Mouse (Mus musculus) regulatory T cell (primary cell): ENCODE measurements around the gene Fuz.
"Not testable (repeated sequence)": the region's sequence is repeated elsewhere in the genome, so short reads cannot be mapped to it uniquely, and the experiment has no call there.

Source experiments
- in situ Hi-C: fragments of 300-600 bp; cut with MboI, MseI; formaldehyde crosslinking; loops from one replicate; pipeline ENCODE4 v1.15.1; 2025; ENCODE audit warnings: high pct_unique_total_duplicates

Fuz gene

GRCm38 (mm10) chr7:44859896-44860295 lies 36.0 kb upstream of the Fuz start:
- in situ Hi-C loops: loop anchor here (10.0 kb wide), 1 partner anchor 265 kb away; the partner anchor contains the start of genes Rpl13a and Rps11

DNA sequence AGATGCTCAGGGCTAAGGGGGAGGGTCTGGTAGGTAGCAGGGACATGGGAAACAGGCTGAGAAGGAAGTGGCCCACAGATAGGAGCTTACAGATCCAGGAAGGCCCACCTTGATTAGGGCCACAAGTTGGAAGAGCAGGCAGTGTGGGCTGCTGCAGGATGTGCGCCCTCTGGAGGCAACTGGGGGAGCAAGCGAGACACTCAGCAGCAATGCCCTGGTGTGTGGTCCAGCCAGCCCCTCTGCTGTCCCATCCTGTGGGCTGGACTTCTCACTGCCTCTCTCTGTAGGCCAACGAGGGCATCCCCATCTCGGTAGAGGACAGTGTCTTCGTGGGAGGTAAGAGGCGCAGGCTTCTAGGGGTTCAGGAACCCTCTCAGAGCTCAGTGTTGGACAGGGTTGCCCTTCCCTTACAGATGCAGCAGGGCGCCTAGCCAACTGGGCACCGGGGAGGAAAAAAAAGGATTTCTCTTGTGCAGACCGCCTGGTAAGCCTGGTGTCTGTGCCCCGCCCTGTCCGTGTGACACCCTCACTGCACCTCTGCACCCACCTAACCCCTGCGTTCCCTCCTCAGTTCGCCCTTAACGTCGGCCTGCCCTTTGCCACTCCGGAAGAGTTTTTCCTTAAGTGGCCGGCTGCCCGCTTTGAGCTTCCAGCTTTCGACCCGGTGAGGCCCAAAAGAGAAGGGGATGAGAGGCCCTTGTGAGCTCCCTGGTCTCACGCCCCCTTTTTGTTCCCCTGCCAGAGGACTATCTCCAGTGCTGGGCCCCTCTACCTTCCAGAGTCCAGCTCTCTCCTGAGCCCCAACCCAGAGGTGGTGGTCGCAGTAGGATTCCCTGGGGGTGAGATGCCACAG lies 35.1 kb upstream of the Fuz start:
- in situ Hi-C loops: no loop called here

DNA sequence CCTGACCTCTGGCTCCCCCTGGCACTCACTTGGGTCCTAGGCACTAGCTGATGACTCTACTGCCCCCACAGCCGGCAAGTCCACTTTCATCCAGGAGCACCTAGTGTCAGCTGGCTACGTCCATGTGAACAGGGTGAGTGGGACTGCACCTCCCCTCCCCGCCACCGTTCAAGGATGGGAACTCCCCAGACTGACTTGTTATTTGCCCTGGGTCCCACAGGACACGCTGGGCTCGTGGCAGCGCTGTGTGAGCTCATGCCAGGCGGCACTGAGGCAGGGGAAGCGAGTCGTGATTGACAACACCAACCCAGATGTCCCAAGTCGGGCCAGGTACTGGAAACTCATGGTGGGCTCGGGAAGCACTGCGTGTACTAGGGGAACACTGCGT lies 34.5 kb upstream of the Fuz start:
- in situ Hi-C loops: no loop called here

DNA sequence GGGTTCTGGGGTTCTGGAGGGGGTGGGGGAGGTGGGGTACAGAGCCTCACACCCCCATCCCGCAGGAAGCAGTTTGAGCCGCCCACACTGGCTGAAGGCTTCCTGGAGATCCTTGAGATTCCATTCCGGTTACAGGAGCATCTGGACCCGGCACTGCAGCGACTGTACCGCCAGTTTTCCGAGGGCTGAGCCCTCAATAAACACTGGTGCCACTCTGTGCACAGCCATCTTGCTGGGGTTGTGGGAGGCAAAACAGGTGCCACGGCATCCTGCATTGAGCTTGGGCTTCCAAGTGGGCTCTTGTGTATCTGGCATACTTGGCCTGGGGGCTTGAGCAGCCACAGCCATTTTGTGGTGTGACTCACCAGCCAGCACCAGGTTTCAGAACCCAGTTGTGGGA lies 33.4 kb upstream of the Fuz start:
- in situ Hi-C loops: no loop called here

DNA sequence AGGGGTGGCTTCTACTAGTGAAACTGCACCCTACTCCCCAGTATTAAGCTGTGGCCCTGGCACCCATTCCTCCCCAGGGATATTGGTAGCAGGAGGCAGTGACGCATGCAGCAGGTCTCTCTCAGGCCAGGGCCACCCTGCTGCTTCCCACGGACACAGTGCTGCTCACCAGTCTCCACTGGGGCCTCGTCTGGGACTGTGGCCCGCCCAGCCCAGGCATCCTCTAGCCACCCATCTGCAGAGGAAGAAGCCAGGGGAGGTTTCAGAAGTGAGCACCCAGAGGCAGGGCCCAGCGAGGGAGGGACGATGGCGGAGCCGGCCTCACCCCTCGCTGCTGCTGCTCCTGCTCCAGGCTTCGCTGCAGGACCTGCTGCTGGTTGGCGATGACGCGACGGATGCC lies 32.7 kb upstream of the Fuz start:
- in situ Hi-C loops: no loop called here

- in situ Hi-C loops: no loop called here
These were observed 31.8 kb upstream of the Fuz start for GRCm38 (mm10) chr7:44863982-44864494.

- in situ Hi-C loops: no loop called here
These were observed 31.0 kb upstream of the Fuz start for GRCm38 (mm10) chr7:44864595-44865542.

DNA sequence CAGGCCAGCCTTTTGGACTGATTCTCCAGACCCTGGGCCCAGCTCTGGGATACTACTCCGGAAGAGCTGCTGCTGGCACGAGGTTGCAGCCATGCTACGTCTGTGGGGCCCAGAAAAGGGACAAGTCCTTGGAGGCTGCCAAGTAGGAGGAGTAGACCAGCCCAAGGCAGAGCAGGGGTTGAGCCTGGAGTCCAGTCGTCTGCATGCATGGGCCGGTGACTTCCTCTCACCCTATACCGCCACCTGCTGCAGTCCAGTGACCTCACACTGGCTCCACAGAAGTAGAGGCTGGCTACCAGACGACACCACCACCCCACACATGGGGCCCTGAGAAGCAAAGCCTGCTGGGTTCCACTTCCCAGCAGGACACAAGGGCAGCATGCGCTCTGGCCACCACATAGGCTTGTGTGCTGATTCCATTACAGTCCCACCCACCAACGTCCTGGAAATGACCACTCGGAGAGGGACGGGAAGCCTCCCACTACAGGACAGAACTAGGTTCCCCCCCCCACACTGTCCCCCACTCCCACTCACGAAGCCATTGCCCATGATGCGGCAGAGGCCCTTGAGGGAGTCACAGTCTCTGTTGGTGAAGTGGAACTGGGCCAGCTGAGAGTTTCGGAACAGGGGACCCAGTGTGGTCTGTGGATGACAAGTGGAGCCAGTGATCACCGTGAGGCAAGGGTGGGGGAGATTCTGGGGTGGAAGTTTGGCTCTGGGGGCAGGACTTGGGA lies 29.4 kb upstream of the Fuz start:
- in situ Hi-C loops: no loop called here

- in situ Hi-C loops: no loop called here
These were observed 28.7 kb upstream of the Fuz start for GRCm38 (mm10) chr7:44867010-44867702.

GRCm38 (mm10) chr7:44867802-44868201 lies 28.1 kb upstream of the Fuz start:
- in situ Hi-C loops: no loop called here

DNA sequence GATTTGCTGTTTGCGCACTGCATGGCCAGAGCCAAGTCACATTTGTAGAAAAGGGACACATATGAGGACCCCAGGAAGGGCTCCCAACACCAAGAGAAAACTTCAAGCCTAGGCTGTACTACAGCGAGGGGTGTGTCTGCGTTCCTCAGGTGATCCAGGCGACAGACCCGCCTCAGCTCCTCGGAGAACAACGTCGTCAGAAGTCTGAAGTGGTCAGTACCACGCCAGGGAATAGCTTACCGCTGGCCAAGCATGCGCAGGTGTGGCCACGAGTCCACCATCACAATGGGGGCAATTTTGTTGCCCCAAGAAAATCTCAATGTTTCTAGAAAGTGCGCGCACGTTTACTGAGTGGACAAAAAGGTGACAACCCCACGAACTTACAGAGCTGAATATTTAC lies 27.4 kb upstream of the Fuz start:
- in situ Hi-C loops: no loop called here

DNA sequence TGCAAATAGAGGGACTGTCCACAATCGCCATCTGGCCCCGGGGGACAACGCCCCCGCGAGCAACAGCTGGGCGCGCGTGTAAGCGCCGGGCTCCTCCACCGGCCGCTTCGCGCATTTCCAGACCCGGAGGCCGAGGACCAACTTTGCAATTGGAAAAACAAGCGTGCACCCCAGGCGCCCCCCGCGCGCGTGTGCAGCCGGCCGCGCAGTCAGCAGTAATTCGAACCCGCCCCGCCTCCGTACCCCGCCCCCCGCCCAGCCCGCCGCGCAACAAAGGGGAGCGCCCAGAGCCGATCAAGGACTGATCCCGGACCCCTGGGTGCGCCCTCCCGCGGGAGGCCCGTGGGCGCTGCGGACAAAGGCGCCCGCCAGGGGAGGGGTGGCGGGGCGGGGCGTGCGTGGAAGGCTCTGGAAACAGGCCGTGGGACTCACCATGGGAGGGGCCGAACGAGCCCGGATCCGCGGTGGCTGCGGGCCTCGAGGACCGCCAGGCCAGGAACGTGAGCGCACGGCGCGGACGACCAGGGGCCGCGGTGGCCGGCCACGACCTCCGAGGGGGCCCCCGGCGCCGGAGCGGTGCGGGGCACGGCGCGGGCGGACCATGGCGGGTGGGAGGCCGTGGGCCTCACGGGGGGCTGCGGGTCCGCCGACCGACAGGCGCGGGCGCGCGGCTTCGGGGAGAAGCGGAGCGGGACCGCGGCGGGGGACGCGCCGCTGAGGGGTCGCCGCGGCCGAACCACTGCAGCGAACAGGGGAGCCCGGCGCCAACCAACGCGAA lies 26.8 kb upstream of the Fuz start:
- in situ Hi-C loops: no loop called here

GRCm38 (mm10) chr7:44869697-44870528 lies 26.0 kb upstream of the Fuz start, which contains the start of gene Ptov1:
TSS of gene Ptov1 (minus strand) at chr7:44869788.
- in situ Hi-C loops: no loop called here

GRCm38 (mm10) chr7:44870614-44871013 lies 25.3 kb upstream of the Fuz start:
- in situ Hi-C loops: no loop called here

GRCm38 (mm10) chr7:44871181-44871580 lies 24.7 kb upstream of the Fuz start:
- in situ Hi-C loops: no loop called here

GRCm38 (mm10) chr7:44871774-44872173 lies 24.1 kb upstream of the Fuz start:
- in situ Hi-C loops: not testable (repeated sequence)

DNA sequence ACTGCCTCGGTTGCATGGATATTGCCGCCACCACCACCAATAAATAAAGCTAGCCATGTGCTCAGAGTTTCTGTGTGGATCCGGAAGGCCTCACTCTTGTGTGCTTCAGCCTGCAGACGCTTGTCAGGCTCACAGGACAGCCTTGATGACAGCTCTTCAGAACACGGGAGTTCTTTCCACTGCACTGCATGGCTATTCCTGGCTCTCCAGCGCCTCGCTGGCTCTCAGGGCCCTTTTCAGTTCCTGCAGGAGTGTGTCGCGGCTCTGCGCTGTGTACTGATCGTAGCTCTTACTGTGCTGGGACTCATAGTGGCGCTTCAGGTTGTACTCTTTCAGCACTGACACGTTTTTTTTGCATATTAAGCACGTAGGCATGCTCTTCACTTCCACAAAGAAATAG lies 18.0 kb upstream of the Fuz start:
- in situ Hi-C loops: no loop called here

GRCm38 (mm10) chr7:44883036-44883435 lies 12.8 kb upstream of the Fuz start:
- in situ Hi-C loops: no loop called here

DNA sequence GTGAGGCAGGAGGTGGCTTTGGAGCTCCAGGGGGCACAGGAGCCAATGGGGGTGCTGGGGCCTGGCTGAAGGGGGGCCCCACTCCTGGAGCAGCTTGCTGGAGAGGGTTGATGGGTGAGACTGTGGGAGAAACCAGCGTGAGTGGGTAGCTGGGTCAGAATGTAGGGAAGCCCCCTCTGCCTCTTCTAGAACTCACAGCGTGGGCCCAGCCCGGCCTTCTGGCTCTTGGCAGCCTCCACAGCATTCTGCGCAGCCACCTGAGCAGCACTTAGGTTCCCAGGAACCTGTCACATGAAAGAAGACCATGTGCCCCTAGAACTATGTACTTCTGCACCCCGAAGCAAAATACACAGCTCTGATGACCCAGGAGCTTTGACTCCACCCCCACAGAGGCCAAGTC lies 11.2 kb upstream of the Fuz start:
- in situ Hi-C loops: no loop called here
